Mouse (Mus musculus): ENCODE measurements at regions not wholly inside any gene's neighbourhood (a gene's known extent, or its start where the extent isn't known, plus 50 kb on each side); places are given as distances from the start of the nearest gene placed in this dataset.

- no peak for DNase-seq
- intact Hi-C loops (cut with DNase I), result no loop called here
Observed at GRCm38 (mm10) chrX:130808530-130809235, 1059.1 kb downstream of the Diaph2 start.

GRCm38 (mm10) chrX:130818916-130819315 lies 1069.4 kb downstream of the Diaph2 start:
- intact Hi-C loops (cut with DNase I), result no loop called here
- DNase-seq, result no peak

- intact Hi-C loops (cut with DNase I), result no loop called here
- DNase-seq, result no peak
Observed at GRCm38 (mm10) chrX:130819707-130820106, 1070.2 kb downstream of the Diaph2 start.

- no peak for DNase-seq
- intact Hi-C loops (cut with DNase I), result no loop called here
Observed at GRCm38 (mm10) chrX:130820168-130820567, 1070.6 kb downstream of the Diaph2 start.

GRCm38 (mm10) chrX:130823943-130824342 lies 1074.4 kb downstream of the Diaph2 start:
- intact Hi-C loops (cut with DNase I), result no loop called here
- no peak for DNase-seq

- intact Hi-C loops (cut with DNase I), result no loop called here
- DNase-seq, result no peak
Observed at GRCm38 (mm10) chrX:130835835-130836234, 1086.3 kb downstream of the Diaph2 start.

- intact Hi-C loops (cut with DNase I), result no loop called here
- peak; percentile 8 to 13 for DNase-seq
Observed at GRCm38 (mm10) chrX:130843141-130843540, 1093.6 kb downstream of the Diaph2 start.

GRCm38 (mm10) chrX:130866506-130866905 lies 1117.0 kb downstream of the Diaph2 start:
- DNase-seq, result no peak
- intact Hi-C loops (cut with DNase I), result no loop called here

GRCm38 (mm10) chrX:130874157-130874556 lies 1124.6 kb downstream of the Diaph2 start:
- intact Hi-C loops (cut with DNase I), result no loop called here
- DNase-seq, result no peak

- peak; percentile 2 for DNase-seq
- intact Hi-C loops (cut with DNase I), result no loop called here
Observed at GRCm38 (mm10) chrX:130875289-130875688, 1125.7 kb downstream of the Diaph2 start.

- intact Hi-C loops (cut with DNase I), result no loop called here
- no peak for DNase-seq
Observed at GRCm38 (mm10) chrX:130876120-130876519, 1126.6 kb downstream of the Diaph2 start.

All from heart, postnatal 10 days (tissue).